Mouse (Mus musculus) inflammation-experienced regulatory T-cells, adult 6 months (primary cell): ENCODE measurements around the gene Slc9a9. TPM values are rescaled to one million over a fixed set of nuclear protein-coding genes. Genes with fewer than 3 reads are reported as not detected.

Source experiments
- ATAC-seq: one replicate; pipeline ENCODE4 v1.8.0; 2017
- polyA plus RNA-seq, 3 experiments: library from polyadenylated mRNA; unstranded; fragments of 100-300 nt; shearing (Covaris generic); gene quantifications; one replicate each; pipeline ENCODE4 v1.2.1; 2017

Slc9a9 gene
- polyA plus RNA-seq, 3 experiments from 2014 or later: 36.4 to 65.4 (median 52.3) TPM

DNA sequence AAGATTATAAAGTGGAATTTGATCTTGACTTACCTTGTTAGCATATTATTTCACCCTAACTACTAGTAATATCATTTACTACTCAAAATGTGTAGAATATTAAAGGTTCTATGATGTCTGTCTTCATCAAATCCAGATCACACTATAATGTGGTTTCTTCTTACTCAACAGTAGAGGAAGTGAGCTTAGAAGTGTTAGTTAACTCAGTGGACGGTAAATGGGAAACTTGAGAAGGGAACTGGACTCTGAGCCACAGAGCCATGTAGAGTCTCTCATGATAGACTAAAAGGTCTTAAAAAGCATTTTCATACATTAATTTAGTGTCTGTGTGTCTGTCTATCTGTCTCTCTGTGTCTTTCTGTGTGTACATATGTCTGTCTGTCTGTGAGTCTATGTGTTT, 64.6 kb downstream of the Slc9a9 start:
- ATAC-seq: no peak

DNA sequence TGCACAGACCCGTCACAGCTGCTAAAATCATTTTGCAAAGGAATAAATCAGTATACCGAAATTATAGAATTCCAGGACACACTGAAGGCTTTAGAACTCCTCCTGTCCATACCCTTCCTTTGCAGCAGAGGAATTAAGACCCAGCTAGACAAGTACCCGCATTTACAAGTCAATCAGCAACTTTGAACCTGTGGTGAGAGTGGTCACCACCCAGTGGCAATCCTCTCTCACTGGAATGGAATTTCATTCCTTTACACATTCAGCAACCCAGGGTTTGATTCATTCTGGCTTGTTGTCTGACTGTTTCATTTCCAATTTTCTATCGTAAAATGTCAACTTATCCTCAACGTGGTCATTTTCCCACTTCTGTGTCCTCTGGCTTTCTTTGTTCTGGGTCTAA, 67.5 kb downstream of the Slc9a9 start:
- ATAC-seq: no peak

DNA sequence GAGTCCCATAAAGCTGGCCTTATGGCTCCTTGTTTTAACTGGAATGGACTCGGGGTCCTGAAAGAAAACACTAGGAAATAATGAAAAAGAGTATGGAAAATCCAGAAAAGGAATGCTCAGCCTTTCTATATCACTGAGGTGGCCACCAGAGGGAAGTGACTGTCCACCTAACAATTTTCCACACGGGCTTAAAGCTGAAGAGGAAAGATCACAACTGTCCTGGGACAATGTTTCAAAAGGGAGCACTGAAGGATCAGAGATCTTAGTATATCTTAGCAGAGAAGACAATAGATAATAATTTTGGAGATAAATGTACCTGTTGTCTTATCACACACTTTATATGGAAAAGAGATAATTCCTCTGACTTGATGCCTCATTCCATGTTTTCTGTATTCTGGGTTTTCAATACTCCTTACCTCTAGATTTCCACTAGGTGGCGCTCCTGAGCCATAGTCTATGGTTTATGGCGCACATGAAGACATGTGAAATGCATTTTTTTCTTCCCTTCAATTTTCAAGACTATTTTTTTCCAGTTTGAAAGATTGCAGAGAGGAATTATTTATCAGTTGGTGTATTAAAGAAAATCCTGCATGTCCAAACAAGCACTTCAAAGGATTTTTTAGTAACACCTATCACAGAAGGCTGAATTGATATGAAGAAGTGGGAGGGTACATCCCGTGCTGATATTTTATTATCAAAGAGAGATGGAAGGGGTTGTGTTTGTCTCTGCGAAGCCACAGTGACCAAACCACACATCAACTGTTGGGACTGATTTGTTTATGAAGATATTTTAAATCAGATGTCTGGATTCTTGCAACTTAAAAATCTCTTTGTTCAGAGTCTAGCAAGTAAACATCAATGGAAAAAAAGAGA, 69.1 kb downstream of the Slc9a9 start:
- peak; percentile 67 for ATAC-seq

DNA sequence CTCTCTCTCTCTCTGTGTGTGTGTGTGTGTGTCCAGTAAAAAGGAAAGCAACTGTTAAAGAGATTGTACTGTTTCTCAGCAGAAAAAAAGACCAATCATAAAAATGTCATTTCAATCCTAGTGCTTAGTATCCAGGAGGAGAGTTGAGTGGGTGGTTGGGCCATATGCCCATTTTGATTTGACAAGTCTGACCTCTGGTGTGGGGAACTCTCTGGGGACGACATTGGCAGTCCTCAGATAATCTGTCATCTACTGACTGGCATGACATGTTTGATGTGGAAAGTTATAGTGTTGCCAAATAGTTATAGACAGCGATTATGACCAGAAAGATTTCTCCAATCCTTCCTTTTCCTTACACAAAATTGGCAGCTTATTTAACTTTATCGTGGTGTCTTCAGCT, 71.1 kb downstream of the Slc9a9 start:
- ATAC-seq: no peak

DNA sequence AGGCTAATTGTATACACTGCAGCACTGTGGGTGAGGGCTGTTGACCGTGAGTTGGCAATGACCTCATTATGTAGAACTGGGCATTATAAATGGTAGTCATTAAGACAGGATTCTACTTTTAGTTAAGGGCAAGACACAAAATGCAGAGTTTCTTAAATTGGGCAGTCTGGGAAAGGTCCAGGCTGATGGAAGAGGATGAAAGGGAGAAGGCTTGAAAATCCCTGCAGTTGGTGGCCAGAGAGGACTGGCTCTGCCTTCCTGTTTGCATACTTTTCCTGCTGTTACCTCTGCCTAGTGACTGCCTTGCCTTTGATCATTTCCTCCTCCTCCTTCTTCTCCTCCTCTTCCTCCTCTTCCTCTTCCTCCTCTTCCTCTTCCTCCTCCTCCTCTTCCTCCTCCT, 73.6 kb downstream of the Slc9a9 start:
- no peak for ATAC-seq

DNA sequence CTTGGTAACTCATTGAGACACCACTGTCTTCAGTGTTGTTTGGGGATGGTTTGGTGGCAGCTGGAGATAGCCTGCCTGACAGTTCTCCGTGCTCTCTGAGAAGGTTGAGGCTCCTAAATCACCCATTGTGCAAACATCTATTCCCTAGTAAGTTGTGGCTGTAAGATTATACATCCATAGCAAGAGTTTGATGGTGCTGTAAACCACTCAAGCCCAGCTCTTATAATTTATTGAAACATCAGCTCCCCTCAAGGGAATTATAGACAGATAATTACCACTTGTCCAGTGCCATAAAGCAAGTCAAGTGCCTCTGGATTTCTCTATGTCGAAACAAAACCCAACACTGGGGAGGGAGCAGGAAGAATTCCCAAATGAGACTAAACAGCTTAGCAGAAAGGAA, 78.8 kb downstream of the Slc9a9 start:
- ATAC-seq: no peak

DNA sequence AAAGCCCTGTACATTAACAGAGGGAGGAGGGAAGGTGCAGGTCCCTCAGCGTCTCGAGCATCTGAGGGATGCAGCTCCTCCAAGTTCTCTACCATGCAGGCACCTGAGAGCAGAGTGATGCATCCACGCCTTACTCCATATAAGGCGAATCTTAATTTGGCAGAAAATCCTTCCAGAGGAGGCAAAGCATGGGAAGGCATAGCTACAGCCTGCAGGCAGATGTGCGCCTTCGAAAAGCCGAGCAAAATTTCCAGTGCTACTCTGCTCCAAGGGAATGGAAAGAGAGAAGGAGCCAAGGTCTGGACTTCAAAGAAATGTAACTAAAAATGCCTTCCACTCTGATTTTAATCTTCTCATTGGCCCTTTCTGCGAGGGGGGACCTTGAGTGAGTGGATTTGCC, 80.5 kb downstream of the Slc9a9 start:
- ATAC-seq: no peak

DNA sequence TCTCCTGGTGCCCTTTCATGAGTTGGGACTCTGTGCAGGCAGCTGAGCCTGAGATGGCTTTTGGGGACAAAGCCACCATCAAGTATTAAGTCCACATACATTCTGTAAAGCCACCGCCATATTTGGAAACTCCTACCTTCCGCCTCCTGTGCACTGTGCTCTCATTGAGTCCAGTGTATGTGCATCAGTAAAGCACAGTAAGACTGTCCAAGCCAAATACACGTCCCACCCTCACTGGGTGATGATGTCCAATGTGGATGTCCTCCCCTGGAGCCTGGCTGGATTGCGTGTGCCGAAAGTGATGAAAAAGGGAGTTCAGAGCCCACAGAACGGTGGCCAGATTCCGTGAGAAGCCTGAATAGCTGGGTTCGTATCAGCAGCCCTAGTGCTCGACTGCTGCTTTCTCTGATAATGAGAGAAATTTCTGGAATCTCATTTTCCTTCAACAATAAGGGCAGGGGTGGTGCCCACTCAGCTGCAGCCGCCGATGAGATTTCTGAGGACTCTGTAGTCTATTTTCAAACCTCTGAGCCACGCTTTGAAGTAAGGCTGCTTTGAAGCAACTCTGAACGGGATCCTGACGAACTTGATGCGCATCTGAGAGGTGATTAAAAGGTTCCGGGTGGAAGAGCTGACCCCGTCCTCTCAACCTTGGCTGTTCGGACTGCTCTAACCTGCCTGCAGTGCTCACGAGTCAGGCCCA, 81.4 kb downstream of the Slc9a9 start:
- no peak for ATAC-seq

DNA sequence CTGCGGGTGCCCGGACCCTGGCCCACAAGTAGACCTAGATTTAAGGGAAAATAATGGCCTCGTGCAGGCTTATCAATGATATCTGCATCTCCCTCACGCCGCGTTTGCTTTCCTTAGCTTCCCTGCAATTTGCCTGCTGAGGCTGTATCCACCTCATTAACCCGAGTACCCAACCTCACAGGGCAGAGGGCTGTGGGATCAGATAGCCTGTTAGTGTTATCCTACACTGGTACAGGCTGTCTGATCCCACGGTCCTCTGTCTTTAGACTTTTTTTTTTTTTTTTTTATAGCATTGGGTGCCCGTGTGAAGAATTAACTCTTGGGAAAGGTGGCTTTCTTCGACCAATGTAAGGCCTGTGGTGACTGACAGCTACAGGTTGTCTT, 81.9 kb downstream of the Slc9a9 start:
- ATAC-seq: no peak

DNA sequence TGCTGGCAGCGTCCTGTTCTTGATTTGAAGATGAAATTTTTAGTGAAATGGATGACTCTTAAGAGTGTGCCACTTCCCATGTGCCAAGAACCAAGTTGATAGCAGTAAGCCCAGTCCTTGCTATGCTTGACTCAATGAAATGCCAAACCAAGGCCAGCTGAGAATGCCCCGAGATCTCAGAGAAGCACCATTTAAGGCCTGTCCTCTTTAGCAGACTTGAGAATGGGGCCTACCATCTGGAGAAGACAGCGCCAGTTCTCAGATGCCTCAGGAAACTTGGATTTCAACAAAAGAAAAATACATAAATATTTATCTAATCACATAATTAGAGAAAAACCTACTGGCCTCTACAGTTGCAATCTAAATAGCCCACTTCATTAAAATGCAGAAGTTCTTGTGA, 82.4 kb downstream of the Slc9a9 start:
- ATAC-seq: no peak

DNA sequence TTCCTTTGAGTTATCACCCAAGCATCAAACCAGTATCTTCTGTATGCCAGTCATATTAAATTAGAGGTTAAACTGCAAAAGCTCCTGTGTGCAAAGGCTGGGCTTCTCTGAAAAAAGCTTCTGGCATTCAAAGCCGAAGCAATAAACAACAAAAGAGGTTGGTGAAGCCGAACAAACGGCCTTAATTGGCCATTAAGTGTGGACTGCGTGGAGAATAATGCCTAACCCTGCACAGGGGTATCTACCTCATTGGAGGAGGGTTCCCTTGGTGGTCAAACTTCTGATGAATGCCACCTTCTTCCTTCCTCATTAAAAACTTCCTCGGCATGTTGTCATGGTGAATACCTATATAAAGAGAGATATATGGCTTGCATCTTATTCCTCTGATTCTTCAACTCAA, 90.2 kb downstream of the Slc9a9 start:
- ATAC-seq: no peak

DNA sequence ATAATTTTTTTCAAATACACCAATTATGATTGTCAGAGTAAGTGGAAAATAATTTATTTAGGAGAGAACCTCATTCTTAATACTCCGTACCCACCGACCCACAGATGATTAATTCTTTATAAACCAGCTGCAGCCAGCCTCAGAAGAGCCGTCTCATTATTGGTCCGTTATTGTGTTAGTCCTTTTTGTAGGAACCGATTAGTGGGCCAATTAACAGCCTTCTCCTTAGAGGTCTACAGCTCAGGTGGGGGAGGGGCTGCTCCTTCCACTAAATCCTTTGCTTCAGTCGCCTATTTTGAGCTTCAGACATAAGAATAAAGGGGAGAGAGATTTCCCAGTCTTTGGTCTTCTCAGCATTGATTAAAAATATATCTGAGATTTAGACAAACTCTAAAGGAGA, 98.4 kb downstream of the Slc9a9 start:
- ATAC-seq: no peak

DNA sequence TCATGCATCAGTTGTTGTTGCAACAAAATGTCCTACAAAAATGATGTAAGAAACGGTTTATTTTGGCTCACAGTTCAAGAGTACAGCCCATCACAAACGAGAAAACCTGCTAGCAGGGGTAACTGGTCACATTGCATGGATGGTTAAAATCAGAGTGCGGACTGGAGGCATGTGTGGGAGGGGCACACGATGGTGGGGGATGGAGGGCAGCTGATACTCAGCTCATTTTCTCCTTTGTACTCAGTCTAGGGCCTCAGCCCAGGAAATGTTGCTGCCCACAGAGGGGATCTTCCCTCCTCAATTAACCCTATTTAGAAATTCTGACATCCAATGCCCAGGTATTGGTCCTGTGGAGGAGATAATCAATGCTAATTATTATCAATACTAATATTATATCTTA, 98.8 kb downstream of the Slc9a9 start:
- ATAC-seq: no peak

DNA sequence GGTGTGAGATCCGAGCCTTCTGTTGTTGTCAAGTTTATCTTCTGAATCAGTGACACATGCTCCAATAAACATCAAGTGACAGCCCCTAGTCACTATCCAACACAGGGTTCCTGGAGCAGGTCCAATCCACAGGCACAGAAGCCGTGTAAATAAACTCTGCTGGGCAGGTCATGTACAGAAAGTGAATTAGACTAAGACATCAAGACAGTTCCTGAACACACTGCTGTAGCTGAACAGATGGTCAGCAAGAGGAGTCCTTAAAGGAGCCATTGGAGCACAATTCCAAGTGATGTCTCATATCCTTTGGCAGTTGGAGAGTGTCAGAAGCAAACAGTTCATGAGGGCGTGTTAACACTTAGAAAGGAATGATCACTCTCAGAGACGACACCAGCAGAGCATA, 103.6 kb downstream of the Slc9a9 start:
- ATAC-seq: no peak

DNA sequence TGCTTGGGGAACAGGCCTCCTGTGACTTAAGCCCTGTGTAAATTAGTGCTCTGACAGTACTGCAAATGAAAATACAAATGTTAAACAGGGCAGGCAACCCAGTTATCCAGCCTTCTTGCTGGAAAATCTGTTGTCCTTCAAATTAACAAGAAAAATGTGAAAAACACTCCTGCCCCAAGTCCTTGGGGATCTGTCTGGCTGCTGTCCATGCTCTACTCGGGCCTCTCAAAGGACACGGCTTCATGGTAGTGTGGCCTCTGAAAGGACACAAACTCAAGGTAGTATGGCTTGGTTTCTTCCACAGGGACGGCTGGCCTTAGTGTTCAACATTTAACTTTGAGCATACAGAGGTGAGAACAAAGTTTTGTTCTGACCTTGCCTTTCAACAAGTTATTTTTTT, 118.6 kb downstream of the Slc9a9 start:
- no peak for ATAC-seq

DNA sequence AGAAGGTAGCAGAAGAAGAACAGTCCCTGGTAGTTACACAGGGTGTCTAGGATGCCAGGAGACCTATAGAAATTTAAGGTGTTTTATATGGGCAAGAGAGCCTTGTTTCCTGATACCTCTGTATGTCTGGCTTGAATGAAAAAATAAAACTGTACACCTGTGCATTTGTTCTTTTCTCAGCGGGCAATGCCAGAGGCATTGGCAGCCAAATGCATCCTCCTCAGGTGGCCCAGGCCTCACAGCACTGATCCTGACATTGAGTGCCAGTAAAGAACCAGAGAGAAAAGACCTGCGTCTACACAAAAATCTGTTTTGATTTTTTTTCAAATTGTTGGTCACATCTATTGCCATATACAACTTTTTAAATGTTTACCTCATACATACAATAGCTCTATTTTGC, 121.3 kb downstream of the Slc9a9 start:
- ATAC-seq: no peak

DNA sequence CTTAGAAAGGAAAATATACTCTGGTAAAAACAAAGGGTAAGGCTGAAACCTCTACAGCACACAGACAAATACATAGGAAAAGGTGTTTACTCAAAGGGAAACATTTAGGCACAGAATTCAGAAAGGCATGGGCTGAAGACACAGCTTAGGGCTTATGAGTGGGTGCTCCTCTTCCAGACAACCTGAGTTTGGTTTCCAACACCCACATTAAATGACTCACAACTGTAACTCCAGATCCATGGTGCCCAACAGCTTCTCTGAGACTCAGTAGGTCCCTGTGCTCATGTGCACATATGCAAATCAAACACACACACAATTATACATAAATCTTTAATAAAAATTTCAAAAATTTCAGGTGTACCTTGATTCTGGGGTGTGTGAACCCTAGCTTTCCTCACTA, 133.4 kb downstream of the Slc9a9 start:
- ATAC-seq: no peak

DNA sequence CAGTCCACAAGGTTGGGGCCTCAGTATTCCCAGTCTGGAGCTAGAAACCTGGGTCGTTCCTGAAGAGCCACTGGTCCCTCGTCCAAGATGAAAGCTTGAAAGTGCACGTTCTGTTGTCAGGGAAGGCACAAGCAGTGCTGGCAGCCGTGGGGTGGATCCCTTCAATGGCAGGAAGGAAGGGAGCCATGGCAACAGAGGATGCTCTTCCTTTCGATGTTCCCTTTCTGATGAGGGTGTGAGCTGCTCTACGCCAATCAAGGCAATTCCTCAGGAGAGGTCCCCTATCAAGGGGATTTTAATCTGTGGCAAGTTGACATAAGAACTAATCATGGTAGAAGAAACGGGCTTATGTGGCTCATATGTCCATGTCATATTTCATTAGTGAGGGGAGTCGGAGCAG, 135.8 kb downstream of the Slc9a9 start:
- no peak for ATAC-seq

DNA sequence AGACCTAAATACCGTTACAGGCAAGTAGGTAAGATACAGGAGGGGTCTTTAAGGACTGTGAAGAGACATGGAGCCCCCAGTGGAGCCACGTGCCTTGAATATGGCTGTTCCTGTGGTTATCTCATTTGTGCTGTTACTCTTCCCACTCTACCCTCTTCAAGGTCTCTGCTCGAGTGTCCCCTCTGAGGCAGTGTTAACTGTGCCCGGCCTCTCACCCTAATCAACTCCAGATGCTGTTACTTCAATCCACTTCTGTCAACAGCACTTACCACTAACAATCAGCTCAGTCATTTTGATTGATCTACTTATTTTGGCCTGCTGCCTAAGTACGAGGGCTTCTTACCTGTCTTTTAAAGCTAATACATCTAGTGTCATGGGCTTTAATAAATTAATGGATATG, 145.8 kb downstream of the Slc9a9 start:
- ATAC-seq: no peak

DNA sequence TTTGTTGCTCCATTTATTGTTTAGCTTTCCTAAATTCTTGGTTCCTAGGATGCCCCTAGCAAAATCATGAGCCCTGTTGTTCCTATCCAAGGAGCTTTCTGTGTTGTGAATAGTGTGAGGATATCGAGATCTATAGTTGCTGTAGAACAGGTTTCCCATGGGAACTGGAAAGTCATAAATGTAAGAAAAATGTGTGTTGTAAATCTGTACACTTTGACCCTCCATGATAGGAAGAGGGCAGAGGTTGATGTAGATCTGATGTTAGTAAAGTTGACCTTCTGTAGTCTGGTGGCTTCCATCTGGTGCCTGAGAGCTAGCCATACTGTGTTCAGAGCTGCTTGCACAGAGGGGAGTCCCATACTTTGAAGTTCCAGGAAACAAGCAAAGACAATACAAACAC, 151.6 kb downstream of the Slc9a9 start:
- no peak for ATAC-seq

DNA sequence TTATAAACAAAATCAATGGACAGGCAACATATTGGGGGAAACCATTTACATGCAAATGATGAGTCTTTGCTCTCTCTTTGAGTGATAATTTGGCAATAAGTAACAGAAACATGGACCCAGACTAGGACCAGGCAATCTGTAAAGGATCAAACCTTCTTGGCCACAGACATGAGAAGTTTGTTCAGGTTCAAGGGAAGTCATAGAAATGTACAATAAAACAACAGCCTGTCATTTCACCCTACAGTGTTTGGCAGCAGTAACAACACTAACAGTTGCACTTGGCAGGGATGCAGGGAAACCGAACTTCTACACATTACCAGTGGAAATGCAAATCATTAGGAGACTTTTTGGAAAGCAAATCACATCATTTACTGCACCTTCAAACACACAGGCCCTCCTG, 164.1 kb downstream of the Slc9a9 start:
- ATAC-seq: no peak

DNA sequence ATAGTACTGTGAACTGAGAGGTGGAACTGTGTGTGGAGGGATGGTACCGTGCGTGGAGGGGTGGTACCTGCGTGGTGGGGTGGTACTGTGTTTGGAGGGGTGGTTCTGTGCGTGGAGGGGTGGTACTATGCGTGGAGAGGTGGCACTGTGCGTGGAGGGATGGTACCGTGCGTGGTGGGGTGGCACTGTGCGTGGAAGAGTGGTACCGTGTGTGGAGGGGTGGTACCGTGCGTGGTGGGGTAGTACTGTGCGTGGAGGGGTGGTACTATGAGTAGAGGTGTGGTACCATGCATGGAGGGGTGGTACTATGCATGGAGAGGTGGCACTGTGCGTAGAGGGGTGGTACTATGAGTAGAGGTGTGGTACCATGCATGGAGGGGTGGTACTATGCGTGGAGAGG, 167.7 kb downstream of the Slc9a9 start:
- no peak for ATAC-seq

DNA sequence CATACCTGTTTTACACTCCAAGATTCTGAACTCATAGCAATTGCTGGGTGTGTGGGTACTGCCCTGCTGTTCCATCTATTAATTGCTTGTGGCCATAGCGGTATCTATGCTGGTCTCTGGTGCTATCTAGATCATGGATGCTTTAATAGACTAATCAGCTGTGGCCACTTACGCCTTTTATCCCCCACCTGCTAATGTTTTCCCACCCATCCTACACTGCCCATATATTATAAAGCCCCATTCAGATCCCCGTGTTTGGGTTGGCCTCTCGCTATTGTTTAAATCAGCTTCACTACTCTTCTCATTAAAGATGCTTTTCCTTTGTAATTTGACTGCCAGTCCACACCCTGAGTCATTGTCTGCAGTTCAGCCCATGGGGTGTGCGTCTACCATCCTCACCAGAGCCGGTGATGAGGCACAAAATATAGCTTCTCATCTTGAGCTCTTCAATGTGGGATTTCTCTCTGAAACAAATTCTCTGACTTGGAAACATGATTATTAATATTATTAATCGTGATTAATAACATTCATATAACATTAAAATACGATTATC, 168.8 kb downstream of the Slc9a9 start:
- ATAC-seq: no peak

DNA sequence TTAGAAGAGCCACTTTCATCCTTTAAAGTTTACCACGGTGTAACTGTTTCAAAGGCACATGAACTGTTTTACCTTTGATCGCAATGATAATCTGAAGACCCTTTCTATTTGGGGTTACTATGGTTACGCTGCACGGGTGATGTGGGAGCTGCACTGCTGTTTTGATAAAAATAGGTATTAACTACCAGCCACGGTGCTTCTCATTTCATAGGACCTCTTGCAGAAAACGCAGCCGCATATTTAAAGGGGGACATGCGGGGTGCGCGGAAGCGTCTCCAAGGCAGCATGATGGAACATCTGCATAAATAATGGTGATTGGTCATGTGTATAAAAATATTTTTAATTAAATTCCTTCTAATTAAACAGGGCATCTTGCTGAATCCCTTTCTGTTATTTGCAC, 169.5 kb downstream of the Slc9a9 start:
- no peak for ATAC-seq
